Mouse (Mus musculus): Measurements from ENCODE around the gene Ttf2. TPM values are rescaled to one million over a fixed set of nuclear protein-coding genes. Genes with fewer than 3 reads are reported as not detected.

Ttf2 gene
- polyA plus RNA-seq, 1 experiment from 2014 or later, result 12.3 TPM

DNA sequence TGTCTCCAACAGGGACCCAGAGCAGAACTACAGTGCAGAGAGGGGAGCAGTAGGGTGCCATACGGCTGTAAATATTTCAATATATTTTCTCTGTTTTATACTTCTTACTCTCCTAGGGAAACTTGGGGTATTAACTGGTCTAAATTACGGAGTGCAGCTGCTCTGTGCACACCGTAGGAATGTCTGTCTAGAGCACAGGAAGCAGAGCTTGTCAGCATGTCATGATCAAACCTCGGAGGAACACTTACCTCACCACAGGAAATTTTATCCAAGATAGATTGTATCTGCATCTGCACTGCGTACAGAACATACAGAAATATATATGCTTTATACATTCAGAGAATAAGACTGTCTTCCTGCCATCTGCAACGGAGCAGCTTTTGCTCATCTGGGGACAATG is 60.9 kb downstream of the Ttf2 start:
- no peak for ATAC-seq (ENCODE audit: insufficient read depth, low FRiP score, low read depth)
- WGBS, result 32% methylated on average over 6 of the region's 6 CpGs

DNA sequence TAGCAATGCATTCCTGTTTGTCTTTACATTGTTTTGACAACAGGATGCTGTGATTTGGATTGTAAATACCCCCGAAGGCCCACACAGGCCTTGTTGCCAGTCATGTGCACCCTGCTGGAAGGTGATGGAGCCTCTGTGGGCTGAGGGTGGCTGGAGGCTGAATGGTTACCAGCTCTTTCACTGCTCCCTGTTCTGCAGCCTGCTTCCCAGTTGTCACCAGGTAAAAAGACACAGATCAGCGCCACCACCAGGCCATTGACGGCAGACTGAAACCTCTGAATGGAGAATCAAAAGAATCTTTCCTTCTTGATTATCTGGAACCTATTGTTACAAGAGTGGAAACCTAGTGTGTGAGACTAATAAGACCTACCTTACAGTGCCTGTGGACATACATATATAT is 62.5 kb downstream of the Ttf2 start:
- Histone ChIP-seq H3K4me2 (no peak overlapping the region), H3K27ac (no peak overlapping the region), H3K4me3 (replicated peaks) (no peak overlapping the region), H3K9ac (no peak overlapping the region), H3K27me3 (replicated peaks) (no peaks in the 10 kb centered on the region), H3K9me3 (no peaks in the 10 kb centered on the region), H3K4me1 (no peaks in the 10 kb centered on the region; the same call in 1 of the 2 replicates), H3K36me3 (no peaks in the 10 kb centered on the region)
- no peak for ATAC-seq (ENCODE audit: insufficient read depth, low FRiP score, low read depth)
- 29% methylated on average over 3 of the region's 3 CpGs for WGBS

More for the DNA sequence above, 60.9 kb downstream of the Ttf2 start:
- no peak overlapping the region for H3K27ac ChIP-seq
- H3K36me3 ChIP-seq, result no peaks in the 10 kb centered on the region
- no peaks in the 10 kb centered on the region for H3K9me3 ChIP-seq
- no peak overlapping the region for H3K9ac ChIP-seq
- H3K4me2 ChIP-seq, result no peak overlapping the region
- no peaks in the 10 kb centered on the region for H3K27me3 ChIP-seq (replicated peaks)
- no peaks in the 10 kb centered on the region; the same call in 1 of the 2 replicates for H3K4me1 ChIP-seq
- no peak overlapping the region for H3K4me3 ChIP-seq (replicated peaks)

DNA sequence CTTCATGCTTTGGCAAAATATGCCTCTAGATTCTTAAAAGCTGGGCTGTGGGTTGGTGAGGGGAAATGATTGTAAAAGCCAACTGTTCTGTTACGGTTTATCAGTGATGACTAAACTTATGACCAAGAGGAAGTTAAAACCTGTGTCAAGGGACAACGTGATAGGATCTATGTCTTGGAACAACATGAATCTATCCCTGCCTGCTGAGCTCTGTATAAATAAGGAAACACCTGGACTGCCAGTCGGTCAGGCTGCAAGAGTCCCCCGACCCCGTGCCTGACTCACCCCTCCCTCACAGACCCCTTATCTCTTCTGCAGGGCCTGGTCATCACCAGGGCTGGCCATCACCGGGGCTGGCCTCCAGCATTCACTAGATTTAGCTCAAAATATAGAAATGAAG is 63.3 kb downstream of the Ttf2 start:
- Histone ChIP-seq H3K9me3 (no peaks in the 10 kb centered on the region), H3K4me1 (no peaks in the 10 kb centered on the region), H3K27ac (no peak overlapping the region), H3K27me3 (replicated peaks) (no peaks in the 10 kb centered on the region), H3K4me3 (replicated peaks) (no peak overlapping the region), H3K9ac (no peak overlapping the region), H3K4me2 (no peak overlapping the region), H3K36me3 (no peaks in the 10 kb centered on the region)
- 31% methylated on average over 6 of the region's 6 CpGs for WGBS
- ATAC-seq (ENCODE audit: insufficient read depth, low FRiP score, low read depth), result no peak

DNA sequence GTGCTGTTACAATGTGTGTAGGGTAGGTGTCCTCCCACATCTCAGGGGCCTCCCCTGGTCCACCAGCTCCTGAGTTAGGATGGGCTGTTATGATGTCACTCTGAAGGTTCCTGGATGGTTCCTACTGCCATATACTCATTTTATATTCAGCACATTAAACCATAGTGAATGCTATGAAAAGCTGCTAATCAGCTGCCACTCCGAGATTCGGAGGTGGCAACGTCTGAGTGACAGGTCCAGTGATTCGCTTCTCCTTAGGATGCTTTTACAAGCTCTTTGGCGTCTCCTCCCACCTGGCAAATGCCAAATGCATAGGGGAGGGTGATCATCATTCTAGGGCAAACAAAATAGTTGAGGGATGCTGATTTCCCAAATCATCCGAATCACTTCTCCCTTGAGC is 74.0 kb downstream of the Ttf2 start:
- H3K9me3 ChIP-seq, result no peaks in the 10 kb centered on the region
- H3K36me3 ChIP-seq, result no peaks in the 10 kb centered on the region
- no peaks in the 10 kb centered on the region for H3K4me1 ChIP-seq
- H3K27ac ChIP-seq, result no peak overlapping the region
- ATAC-seq (ENCODE audit: insufficient read depth, low FRiP score, low read depth), result no peak
- H3K27me3 ChIP-seq (replicated peaks), result no peaks in the 10 kb centered on the region
- no peak overlapping the region for H3K4me3 ChIP-seq (replicated peaks)
- H3K9ac ChIP-seq, result no peak overlapping the region
- 81% methylated on average over 6 of the region's 6 CpGs for WGBS
- no peak overlapping the region for H3K4me2 ChIP-seq

DNA sequence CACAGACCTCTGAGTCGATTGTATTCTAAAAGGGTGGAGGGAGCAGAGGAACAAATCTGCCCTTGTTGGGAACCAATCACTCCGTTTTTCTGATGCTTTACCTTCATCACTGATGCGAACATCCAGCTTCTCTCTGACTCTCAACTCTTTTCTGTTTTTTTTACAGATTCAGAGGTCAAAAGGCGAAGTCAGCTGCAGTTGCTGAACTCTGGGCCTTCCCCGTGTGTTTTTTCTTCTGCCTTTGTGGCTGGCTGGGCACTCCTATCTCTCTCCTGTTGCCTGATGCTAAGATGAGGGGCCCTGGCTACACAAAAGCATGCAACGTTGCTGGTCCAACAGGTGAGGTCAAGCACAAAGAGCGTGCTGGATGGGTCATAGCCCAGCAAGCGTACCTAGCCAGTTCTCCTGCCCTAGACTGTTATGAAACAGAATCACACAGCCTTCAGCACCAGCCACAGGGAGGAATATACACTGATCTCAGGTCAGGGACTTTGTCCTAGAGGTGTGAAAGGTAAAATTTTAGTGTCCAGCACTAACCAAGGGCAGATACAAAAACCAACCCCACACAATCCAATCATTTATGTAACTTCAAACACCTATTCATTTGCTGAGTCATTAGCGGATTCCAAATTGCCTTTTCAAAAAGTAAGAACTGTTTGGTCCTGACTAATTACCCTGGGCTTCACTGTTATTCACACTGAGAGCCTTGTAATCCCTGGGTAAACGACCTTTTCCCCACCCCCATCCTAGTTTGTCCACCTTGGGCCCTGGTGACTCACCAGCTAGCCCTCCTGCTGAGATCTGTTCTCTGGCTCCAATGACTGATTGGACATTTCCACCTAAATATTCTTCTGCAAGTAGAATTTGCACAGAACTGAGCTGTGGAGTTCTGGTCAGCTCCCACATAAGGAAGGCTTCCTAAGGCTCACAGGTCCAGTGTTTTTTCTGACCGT is 76.8 kb downstream of the Ttf2 start:
- H3K27me3 ChIP-seq (replicated peaks), result no peaks in the 10 kb centered on the region
- H3K4me3 ChIP-seq (replicated peaks), result no peak overlapping the region
- 53% methylated on average over 11 of the region's 11 CpGs for WGBS
- no peak for ATAC-seq (ENCODE audit: insufficient read depth, low FRiP score, low read depth)
- H3K9ac ChIP-seq, result no peak overlapping the region
- no peaks in the 10 kb centered on the region for H3K36me3 ChIP-seq
- H3K4me2 ChIP-seq, result no peak overlapping the region
- H3K4me1 ChIP-seq, result no peaks in the 10 kb centered on the region
- no peak overlapping the region; the same call in 1 of the 2 replicates for H3K27ac ChIP-seq
- H3K9me3 ChIP-seq, result no peaks in the 10 kb centered on the region

DNA sequence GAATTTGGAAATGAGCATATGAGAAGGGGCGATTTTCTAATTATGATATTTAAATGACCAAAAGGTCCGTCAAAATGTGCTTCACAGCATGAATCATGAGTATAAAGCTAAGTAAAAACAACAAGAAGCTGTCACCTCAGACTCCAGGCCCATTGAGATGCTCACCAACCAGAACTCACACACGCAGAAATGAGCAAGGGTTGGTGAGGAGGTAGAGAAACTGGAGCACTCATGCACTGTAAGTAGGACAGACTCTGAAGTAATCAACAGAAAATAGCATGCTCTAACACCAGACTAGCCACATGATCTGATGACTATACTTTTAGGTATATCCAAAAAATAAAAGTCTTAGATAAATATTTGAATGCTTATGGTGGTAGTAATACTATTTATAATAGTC is 79.1 kb downstream of the Ttf2 start:
- Histone ChIP-seq H3K4me3 (replicated peaks) (no peak overlapping the region), H3K9ac (no peak overlapping the region), H3K36me3 (no peaks in the 10 kb centered on the region), H3K27me3 (replicated peaks) (no peaks in the 10 kb centered on the region), H3K4me1 (no peaks in the 10 kb centered on the region), H3K27ac (no peak overlapping the region), H3K9me3 (no peaks in the 10 kb centered on the region), H3K4me2 (no peak overlapping the region)
- no peak for ATAC-seq (ENCODE audit: insufficient read depth, low FRiP score, low read depth)
- WGBS, result 91% methylated on average over 3 of the region's 3 CpGs

DNA sequence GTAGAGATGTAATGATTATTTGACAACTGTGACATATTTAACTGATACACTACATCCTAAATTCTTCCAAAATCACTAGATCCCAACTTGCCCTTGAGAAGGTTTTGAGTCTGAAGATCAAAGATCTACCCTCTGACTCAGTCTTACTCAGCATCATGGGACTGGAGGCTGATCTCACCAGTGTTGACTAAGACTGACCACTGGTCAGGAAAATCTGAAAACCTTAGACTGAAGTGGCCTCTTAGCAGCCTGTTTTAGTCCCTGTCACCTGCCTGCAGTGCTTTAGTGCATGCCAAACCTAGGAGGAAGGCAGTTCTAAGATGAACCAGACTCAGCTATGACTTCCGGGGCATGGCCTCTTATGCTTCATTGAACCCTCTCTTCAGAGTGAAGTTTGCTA is 80.2 kb downstream of the Ttf2 start:
- Histone ChIP-seq H3K9me3 (no peaks in the 10 kb centered on the region), H3K27ac (no peak overlapping the region)
- WGBS, result 94% methylated on average over 1 of the region's 1 CpGs

More for the DNA sequence above, 80.2 kb downstream of the Ttf2 start:
- Histone ChIP-seq H3K4me2 (no peak overlapping the region), H3K27me3 (replicated peaks) (no peaks in the 10 kb centered on the region), H3K9ac (no peak overlapping the region), H3K36me3 (no peaks in the 10 kb centered on the region), H3K4me3 (replicated peaks) (no peak overlapping the region), H3K4me1 (no peaks in the 10 kb centered on the region)
- no peak for ATAC-seq (ENCODE audit: insufficient read depth, low FRiP score, low read depth)

Other genes starting within 250 kb of the Ttf2 start
- gene Vtcn1, start 144.2 kb downstream of the Ttf2 start, polyA plus RNA-seq (2015; fragmentation: Nextera tagmentation; extraction: Ambion mirVana), result 1.6 and 1.9 TPM in 2 replicates
- 4.8 and 5.6 TPM in 2 replicates for gene Trim45, start 47.5 kb downstream of the Ttf2 start, polyA plus RNA-seq (2015; fragmentation: Nextera tagmentation; extraction: Ambion mirVana)
- gene Cd101, start 59.9 kb upstream of the Ttf2 start, polyA plus RNA-seq (2015; fragmentation: Nextera tagmentation; extraction: Ambion mirVana), result 0.14 and 0.26 TPM in 2 replicates
- gene Ptgfrn, start 140.6 kb upstream of the Ttf2 start, polyA plus RNA-seq (2015; fragmentation: Nextera tagmentation; extraction: Ambion mirVana), result 5.2 and 6.0 TPM in 2 replicates

Data from stomach, embryonic 15.5 days (tissue).